Mouse (Mus musculus) urinary bladder, postnatal 10 days (tissue): ENCODE data around the gene Krt88.

ENCODE experiments used
- DNase-seq: peaks from one replicate; pipeline ENCODE4 v3.0.0; 2022; ENCODE audit warnings: low spot score

Krt88 gene

DNA sequence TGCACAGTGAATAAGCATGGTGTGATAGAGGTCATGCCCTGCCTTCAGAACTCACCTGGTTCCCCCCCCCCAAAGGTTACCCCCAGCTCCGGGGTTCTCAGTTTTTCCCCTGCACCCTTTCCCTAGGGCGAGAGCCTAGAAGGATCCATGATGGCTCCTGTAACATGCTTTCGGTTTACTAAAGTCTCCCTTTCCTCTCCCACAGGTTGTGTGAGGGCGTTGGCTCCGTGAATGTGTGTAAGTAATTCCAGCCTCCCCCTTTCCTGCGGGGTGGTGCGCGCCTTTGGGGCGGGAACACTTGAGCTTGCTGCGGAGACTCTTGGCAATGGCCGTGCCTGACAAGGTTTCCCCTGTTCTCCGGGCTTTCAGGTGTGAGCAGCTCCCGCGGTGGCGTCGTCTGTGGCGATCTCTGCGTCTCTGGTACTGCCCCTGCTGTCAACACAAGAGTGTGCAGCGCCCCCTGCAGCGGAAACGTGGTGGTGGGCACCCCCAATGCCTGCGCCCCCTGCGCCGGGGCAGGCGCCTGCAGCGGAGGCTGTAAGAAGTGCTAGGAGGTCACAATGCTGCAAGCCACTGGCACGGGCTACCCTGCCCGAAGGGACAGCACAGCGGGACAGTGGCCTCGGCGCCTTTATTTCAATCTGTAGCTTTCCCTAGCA is 31.6 kb downstream of the Krt88 start:
- no peak for DNase-seq

GRCm38 (mm10) chr15:101479666-101480060 is 32.1 kb downstream of the Krt88 start:
- no peak for DNase-seq

- DNase-seq, result no peak
These were observed 34.5 kb downstream of the Krt88 start for GRCm38 (mm10) chr15:101482056-101482455.

- DNase-seq, result no peak
These were observed 36.1 kb downstream of the Krt88 start for GRCm38 (mm10) chr15:101483646-101484045.

DNA sequence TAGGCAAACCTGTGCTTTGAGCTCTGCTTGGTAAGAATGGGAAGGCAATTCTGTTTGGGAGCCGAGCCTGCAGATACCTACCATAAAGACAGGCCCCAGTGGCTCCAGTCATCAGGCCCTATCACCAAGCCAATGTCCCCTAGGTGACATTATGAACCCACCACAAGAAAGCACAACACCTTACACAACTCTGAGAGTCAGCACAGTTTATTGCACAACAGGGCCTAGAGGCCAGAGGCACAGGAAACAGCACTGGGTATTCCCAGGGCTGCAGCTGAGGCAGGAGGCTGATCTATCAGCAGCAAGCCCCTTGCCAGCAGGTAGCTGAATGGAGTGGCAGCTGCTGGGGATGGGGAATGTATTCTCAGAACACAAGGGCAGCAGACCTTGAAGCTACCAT is 37.4 kb downstream of the Krt88 start:
- no peak for DNase-seq

GRCm38 (mm10) chr15:101485911-101486635 is 38.5 kb downstream of the Krt88 start:
- DNase-seq, result no peak

DNA sequence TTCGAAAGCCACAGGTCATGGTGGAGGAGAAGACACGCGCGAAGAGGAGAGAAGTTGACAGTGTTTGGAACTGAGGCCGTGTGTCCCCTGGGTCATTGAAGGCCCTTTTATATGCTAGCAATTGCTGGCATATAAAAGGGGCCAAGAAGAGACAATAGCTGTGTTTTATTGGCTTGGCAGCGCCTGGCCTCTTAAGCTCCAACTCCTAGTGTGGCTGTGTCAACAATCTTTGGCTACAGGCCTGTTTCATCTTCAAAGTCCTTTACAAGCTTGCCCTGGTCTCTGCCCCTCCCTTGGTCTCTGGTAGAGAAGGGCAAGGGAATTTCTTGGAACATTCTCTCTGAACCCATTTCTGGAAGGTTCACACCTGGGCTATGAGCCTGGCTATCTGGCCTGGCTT is 43.9 kb downstream of the Krt88 start, which contains the start of gene Krt83:
Gene Krt83, minus strand, starts transcription at position 82 of the 400 bp plus-strand sequence.
- no peak for DNase-seq

- no peak for DNase-seq
These were observed 45.2 kb downstream of the Krt88 start for GRCm38 (mm10) chr15:101492718-101493117.

DNA sequence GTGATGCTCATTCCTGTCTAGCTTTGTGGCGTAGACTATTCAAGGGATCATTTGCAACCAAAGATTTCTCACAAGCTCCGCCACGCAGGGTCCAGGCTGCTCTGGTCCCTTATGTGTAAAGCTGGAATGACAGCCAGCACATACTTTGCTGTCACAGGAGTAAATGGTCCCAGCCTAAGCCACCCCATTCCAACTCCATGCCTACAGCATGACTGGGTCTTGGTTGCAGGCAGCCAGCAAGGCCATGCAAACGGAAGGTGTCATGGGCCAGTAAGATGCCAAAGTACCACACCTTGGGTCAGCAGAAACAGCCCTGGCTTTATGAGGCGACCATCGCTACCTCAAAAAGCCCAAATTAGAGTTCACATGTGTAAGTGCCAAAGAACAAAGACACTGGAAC is 46.2 kb downstream of the Krt88 start:
- DNase-seq, result no peak

DNA sequence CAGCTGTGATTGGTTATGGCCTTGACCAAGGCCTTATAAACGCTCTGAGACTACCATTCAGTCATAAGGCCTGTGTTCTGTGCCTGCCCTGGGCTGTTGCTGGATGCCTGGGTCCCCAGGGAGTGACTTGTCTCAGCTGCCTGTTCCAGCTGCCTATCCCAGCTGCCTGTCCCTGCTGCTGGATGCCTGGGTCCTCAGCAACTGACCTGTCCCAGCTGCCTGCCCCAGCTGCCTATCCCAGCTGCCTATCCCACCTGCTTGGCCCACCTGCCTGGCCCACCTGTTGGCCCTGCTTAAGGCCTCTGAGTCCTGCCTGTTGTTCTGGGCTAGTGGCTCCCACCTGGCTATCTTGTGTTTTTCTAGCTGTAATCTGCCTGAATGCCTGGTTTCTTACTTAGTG is 46.7 kb downstream of the Krt88 start:
- no peak for DNase-seq

DNA sequence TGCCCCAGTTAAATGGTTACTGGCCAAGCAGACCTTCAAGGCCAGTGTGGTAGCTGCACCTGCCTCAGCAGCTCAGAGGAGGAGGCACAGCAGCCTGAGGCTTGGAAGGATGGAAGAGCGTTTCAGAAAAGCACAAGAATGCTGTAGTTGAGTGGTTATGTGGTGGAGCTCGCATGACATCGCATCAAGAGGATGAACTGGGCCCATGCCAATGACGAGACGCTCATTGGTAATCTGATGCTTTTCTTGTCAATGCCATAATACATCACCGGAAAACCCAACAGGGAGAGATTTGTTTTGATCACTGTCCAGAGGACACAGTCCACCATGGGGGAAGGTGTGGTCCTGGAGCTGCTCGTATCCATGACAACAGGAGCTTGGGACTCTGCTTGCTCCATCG is 47.7 kb downstream of the Krt88 start:
- DNase-seq, result no peak

DNA sequence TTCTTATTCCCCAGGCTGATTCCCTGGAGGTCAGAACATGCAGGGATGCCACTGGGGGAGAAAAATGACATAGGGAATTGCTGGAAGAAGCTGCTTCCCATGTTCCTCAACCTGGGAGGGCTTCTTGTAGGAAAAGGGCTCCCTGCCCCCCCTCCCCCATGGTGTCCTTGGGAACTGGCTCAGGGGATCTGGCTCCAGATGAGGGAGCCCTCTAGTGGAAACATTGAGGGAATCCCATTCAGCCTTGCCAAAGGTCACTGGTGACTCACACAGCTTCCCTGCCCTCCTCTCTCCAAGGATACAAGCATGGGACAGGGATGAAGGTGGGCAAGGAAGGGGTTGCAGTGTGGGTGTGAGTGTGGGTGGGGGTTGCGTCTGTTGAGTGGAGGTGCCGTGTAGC is 49.6 kb downstream of the Krt88 start:
- no peak for DNase-seq
